Mouse (Mus musculus): ENCODE measurements at regions not wholly inside any gene's neighbourhood (a gene's known extent, or its start where the extent isn't known, plus 50 kb on each side); places are given as distances from the start of the nearest gene placed in this dataset.

DNA sequence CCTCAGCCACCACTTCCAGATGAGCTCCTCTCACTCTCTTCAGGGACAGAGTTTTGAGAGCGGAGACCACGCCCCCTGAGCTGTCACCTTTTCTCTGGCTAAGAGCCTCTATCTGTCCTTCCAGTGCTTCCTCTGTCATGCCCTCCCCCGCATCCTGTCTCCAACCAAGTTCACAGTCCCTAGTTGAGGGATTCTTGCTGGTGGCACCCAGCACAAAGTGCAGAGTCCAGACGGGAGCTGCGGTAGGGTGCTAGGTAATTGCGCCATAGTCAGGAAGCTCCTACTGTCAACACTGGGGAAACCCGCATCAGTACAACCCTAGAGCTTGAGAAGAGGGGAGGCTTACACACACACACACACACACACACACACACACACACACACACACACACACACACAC, 297.3 kb upstream of the 4930535I16Rik start:
- H3K36me3 ChIP-seq (ENCODE audit: control insufficient read depth, insufficient read depth, low read length): no peaks in the 10 kb centered on the region

DNA sequence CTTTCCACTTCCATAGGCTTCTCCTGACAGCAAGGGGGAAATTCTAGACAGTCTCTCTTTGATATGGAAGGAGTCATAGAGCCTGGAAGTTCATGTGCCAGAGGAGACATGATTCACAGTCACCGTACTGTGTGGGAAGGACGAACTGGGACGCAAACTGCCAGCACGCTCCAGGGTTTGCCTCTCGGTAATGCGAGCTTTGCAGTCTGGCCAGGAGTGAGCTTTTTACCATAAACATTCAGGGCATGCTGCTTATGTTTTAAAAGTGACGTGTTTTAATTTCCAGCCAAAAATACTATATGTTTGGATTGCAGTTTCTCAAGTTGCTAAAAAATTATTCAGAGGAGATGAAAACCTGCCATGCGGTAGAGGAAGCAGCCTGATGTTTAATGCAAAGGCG, 292.3 kb upstream of the 4930535I16Rik start:
- Histone ChIP-seq H3K27ac (ENCODE audit: low read depth) (no peak overlapping the region), H3K4me2 (ENCODE audit: low read length) (no peak overlapping the region), H3K36me3 (ENCODE audit: control insufficient read depth, insufficient read depth, low read length) (no peaks in the 10 kb centered on the region), H3K27me3 (replicated peaks; ENCODE audit: control insufficient read depth, insufficient read depth, low read length) (no peaks in the 10 kb centered on the region), H3K4me1 (replicated peaks; ENCODE audit: control insufficient read depth, insufficient read depth, low read length) (no peaks in the 10 kb centered on the region), H3K4me3 (ENCODE audit: low read depth, low read length) (no peak overlapping the region), H3K9me3 (ENCODE audit: control insufficient read depth, low read length) (no peaks in the 10 kb centered on the region), H3K9ac (ENCODE audit: low read length) (no peak overlapping the region)
- DNase-seq (ENCODE audit: low spot score) (no peak), ATAC-seq (replicated peaks; ENCODE audit: low FRiP score, low TSS enrichment, low read depth) (no peak)
- 42% methylated on average over 9 of the region's 9 CpGs for WGBS

More for the DNA sequence above, 297.3 kb upstream of the 4930535I16Rik start:
- no peak overlapping the region for H3K9ac ChIP-seq (ENCODE audit: low read length)
- ATAC-seq (replicated peaks; ENCODE audit: low FRiP score, low TSS enrichment, low read depth) (no peak), DNase-seq (ENCODE audit: low spot score) (no peak)
- WGBS: 74% methylated on average over 7 of the region's 7 CpGs
- no peak overlapping the region for H3K4me3 ChIP-seq (ENCODE audit: low read depth, low read length)
- no peaks in the 10 kb centered on the region for H3K27me3 ChIP-seq (replicated peaks; ENCODE audit: control insufficient read depth, insufficient read depth, low read length)
- H3K9me3 ChIP-seq (ENCODE audit: control insufficient read depth, low read length): no peaks in the 10 kb centered on the region
- 0 out of 2 replicates have a peak, but pooled peaks cover 8% of the 10 kb centered on the region for H3K4me1 ChIP-seq (replicated peaks; ENCODE audit: control insufficient read depth, insufficient read depth, low read length)
- H3K27ac ChIP-seq (ENCODE audit: low read depth): no peak overlapping the region
- H3K4me2 ChIP-seq (ENCODE audit: low read length): no peak overlapping the region

DNA sequence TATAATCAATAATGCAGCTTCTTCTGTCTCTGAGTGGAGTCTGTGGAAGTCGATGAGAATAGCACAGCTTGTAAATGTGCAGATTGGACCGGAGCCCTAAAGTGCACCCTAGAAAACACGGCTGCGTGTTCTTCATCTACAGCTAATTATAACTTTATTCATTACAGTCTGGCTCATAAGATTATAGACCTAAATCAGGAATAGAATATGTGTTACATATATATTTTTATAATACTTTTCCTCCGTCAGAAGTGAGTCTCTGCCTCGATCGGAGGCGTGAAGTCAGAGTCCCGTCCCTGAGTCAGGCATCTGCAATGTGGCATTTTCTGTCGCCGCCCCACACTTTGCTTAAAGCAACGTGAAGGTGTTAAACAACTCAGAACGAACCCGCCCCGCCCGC, 288.7 kb upstream of the 4930535I16Rik start:
- Histone ChIP-seq H3K4me2 (ENCODE audit: low read length) (no peak overlapping the region), H3K9me3 (ENCODE audit: control insufficient read depth, low read length) (no peaks in the 10 kb centered on the region), H3K9ac (ENCODE audit: low read length) (no peak overlapping the region), H3K27me3 (replicated peaks; ENCODE audit: control insufficient read depth, insufficient read depth, low read length) (no peaks in the 10 kb centered on the region), H3K27ac (ENCODE audit: low read depth) (no peak overlapping the region), H3K4me1 (replicated peaks; ENCODE audit: control insufficient read depth, insufficient read depth, low read length) (no peaks in the 10 kb centered on the region), H3K4me3 (ENCODE audit: low read depth, low read length) (no peak overlapping the region), H3K36me3 (ENCODE audit: control insufficient read depth, insufficient read depth, low read length) (no peaks in the 10 kb centered on the region)
- ATAC-seq (replicated peaks; ENCODE audit: low FRiP score, low TSS enrichment, low read depth): no peak
- no peak for DNase-seq (ENCODE audit: low spot score)
- 86% methylated on average over 16 of the region's 16 CpGs for WGBS

DNA sequence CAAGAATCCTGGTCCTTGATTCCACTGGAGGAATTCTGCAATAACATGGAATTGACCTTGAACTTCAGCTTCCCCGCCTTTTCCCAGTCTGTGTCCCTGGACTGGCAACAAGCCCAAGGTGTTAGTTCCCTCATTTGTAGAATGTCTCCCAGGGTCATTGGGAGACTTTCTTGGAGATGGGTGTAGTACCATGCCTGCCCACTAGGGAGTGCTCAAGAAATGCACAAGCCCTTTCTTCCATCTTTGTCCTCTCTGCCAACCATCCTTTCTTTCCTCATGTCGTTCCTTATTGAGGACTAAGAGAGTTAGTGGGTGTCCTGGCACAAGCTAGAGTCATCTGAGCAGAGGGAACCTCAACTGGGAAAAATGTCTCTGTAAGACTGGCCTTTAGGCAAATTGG, 285.9 kb upstream of the 4930535I16Rik start:
- no peaks in the 10 kb centered on the region for H3K4me1 ChIP-seq (replicated peaks; ENCODE audit: control insufficient read depth, insufficient read depth, low read length)

DNA sequence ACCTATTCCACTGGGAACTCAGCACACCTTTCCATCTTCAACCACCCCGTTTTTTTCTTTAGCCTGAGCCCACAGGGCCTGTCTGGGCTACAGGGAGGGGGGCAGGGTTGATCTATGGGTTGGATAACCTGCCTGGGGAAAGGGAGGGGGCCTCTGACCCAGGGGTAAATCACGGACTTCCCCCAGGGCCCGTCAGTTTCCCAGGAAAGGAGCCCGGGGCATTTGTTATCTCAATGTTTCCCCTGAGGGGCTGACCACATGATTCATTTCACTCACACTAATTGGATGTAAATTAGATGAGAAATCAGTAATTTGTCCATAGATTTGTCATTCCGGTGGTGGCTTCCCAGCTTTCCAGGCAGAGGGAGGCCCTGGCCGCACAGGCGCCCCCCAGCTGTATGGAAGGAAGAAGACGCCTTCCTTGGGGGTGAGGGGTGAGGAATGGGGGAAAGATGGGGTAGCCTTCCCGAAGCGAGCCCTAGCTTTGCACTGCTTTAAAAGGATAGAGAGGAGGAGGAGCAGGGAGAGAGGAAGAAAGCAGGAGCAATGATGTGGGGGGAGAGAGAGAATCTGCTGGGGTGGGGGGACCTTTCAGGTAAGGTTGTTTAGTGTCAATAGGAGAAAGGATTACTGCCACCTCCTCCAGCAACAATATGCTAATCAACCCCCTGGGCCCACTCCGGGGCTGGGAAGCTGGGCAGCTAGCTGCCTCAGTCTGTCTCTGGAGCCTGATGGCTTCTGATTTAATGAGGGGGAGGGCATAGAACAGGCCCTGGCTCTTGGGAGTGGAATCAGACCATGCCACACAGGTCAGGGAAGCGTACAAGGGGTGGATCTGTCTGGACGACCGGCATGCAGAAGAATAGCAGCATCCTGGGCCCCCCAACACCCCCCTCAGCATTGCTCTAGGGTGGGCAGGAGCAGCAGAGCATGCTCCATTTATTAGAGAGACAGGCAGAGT, 282.3 kb upstream of the 4930535I16Rik start:
- DNase-seq (ENCODE audit: low spot score): no peak
- no peak overlapping the region for H3K4me3 ChIP-seq (ENCODE audit: low read depth, low read length)
- H3K4me2 ChIP-seq (ENCODE audit: low read length): no peak overlapping the region
- 40% methylated on average over 14 of the region's 14 CpGs for WGBS
- H3K27ac ChIP-seq (ENCODE audit: low read depth): no peak overlapping the region
- no peak overlapping the region for H3K9ac ChIP-seq (ENCODE audit: low read length)
- H3K4me1 ChIP-seq (replicated peaks; ENCODE audit: control insufficient read depth, insufficient read depth, low read length): 0 out of 2 replicates have a peak, but pooled peaks cover 5% of the 10 kb centered on the region
- peaks cover 12% of the 10 kb centered on the region; the same call in 1 of the 2 replicates for H3K27me3 ChIP-seq (replicated peaks; ENCODE audit: control insufficient read depth, insufficient read depth, low read length)
- H3K9me3 ChIP-seq (ENCODE audit: control insufficient read depth, low read length): no peaks in the 10 kb centered on the region
- ATAC-seq (replicated peaks; ENCODE audit: low FRiP score, low TSS enrichment, low read depth): no peak
- H3K36me3 ChIP-seq (ENCODE audit: control insufficient read depth, insufficient read depth, low read length): no peaks in the 10 kb centered on the region

More for the DNA sequence above, 285.9 kb upstream of the 4930535I16Rik start:
- Histone ChIP-seq H3K27ac (ENCODE audit: low read depth) (no peak overlapping the region), H3K4me2 (ENCODE audit: low read length) (no peak overlapping the region), H3K9ac (ENCODE audit: low read length) (no peak overlapping the region), H3K27me3 (replicated peaks; ENCODE audit: control insufficient read depth, insufficient read depth, low read length) (peaks cover 9% of the 10 kb centered on the region; the same call in 1 of the 2 replicates), H3K36me3 (ENCODE audit: control insufficient read depth, insufficient read depth, low read length) (no peaks in the 10 kb centered on the region), H3K9me3 (ENCODE audit: control insufficient read depth, low read length) (no peaks in the 10 kb centered on the region), H3K4me3 (ENCODE audit: low read depth, low read length) (no peak overlapping the region)
- ATAC-seq (replicated peaks; ENCODE audit: low FRiP score, low TSS enrichment, low read depth) (no peak), DNase-seq (ENCODE audit: low spot score) (no peak)
- 78% methylated on average over 2 of the region's 2 CpGs for WGBS

DNA sequence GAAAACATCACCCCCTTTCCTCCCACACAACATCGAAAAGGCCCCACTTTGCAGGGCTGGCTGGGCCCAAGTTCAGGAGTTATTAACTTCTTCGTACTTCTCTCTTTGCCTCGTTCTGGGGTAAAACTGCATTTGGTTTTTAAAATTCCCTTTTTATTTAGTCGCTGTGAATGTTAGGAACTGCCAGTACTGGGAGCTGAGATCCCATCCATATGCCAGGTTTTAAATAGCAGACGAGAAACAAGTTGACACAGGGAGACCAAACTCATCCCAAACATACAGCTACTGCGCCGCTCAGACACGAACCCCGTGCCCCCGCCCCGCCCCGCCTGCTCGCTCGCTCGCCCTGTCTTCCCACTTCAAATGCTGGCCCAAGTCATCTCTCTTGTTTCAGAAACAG, 281.0 kb upstream of the 4930535I16Rik start:
- Histone ChIP-seq H3K9ac (ENCODE audit: low read length) (no peak overlapping the region), H3K4me2 (ENCODE audit: low read length) (no peak overlapping the region), H3K27me3 (replicated peaks; ENCODE audit: control insufficient read depth, insufficient read depth, low read length) (peaks cover 12% of the 10 kb centered on the region; the same call in 1 of the 2 replicates), H3K27ac (ENCODE audit: low read depth) (no peak overlapping the region), H3K36me3 (ENCODE audit: control insufficient read depth, insufficient read depth, low read length) (no peaks in the 10 kb centered on the region), H3K9me3 (ENCODE audit: control insufficient read depth, low read length) (no peaks in the 10 kb centered on the region), H3K4me3 (ENCODE audit: low read depth, low read length) (no peak overlapping the region), H3K4me1 (replicated peaks; ENCODE audit: control insufficient read depth, insufficient read depth, low read length) (0 out of 2 replicates have a peak, but pooled peaks cover 5% of the 10 kb centered on the region)
- no peak for DNase-seq (ENCODE audit: low spot score)
- WGBS: 43% methylated on average over 15 of the region's 15 CpGs
- ATAC-seq (replicated peaks; ENCODE audit: low FRiP score, low TSS enrichment, low read depth): no peak

DNA sequence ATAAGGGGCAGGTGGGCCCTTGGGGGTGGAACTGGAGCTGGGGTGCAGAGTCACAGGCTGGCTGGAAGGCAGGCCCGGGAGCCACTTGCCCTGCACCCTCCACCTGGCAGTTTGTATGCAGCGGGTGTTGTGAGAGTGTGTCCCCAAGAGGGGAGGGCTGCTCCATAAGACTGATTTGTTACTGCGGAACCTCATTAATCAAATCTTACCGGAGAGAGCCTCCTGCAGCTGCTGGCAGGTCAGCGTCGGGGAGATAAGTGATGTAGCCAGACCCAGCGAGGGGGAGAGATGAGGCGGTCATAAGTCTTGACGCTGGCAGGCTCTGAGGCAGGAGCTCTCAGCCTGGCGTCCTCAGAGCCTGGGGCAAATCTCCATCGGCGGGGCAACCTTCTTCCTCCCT, 278.9 kb upstream of the 4930535I16Rik start:
- Histone ChIP-seq H3K9me3 (ENCODE audit: control insufficient read depth, low read length) (no peaks in the 10 kb centered on the region), H3K9ac (ENCODE audit: low read length) (no peak overlapping the region), H3K27me3 (replicated peaks; ENCODE audit: control insufficient read depth, insufficient read depth, low read length) (peaks cover 12% of the 10 kb centered on the region; the same call in 1 of the 2 replicates), H3K4me2 (ENCODE audit: low read length) (no peak overlapping the region), H3K36me3 (ENCODE audit: control insufficient read depth, insufficient read depth, low read length) (no peaks in the 10 kb centered on the region), H3K4me1 (replicated peaks; ENCODE audit: control insufficient read depth, insufficient read depth, low read length) (0 out of 2 replicates have a peak, but pooled peaks cover 5% of the 10 kb centered on the region), H3K4me3 (ENCODE audit: low read depth, low read length) (no peak overlapping the region), H3K27ac (ENCODE audit: low read depth) (no peak overlapping the region)
- 12% methylated on average over 12 of the region's 12 CpGs for WGBS
- no peak; the same call in 1 of the 2 replicates for ATAC-seq (replicated peaks; ENCODE audit: low FRiP score, low TSS enrichment, low read depth)
- no peak for DNase-seq (ENCODE audit: low spot score)

DNA sequence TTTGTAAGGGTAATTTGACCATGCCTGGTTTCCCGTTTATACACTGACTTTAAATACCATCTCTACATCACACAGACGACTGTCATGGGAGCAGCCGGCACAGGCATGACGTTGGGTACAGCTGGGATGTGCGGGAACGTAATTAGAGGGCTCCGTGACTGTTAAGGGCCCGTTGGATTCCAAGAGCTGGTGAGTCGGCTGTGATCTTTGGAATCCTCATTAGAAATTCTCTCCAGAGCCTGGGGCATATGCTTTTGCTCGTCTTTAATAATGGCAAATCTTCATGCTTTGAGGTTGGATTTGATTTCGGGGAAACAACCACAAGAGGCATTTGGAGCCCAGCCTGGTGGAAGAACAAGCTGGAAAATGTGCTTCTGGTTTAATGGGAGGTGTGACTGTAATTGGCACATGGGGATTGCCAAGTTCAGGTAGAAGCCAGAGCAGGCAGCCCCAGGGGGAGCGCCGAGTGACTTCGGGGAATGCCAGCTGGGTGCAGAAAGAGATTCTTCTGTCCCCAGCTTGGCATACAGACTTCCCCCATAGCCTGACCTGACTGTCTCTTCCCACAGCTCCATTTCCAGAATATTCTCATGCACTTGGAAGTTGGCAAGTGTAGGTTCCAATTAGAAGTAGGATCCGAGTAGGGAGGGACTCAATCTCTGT, 275.4 kb upstream of the 4930535I16Rik start:
- peaks cover 16% of the 10 kb centered on the region for H3K27me3 ChIP-seq (replicated peaks; ENCODE audit: control insufficient read depth, insufficient read depth, low read length)
- H3K36me3 ChIP-seq (ENCODE audit: control insufficient read depth, insufficient read depth, low read length): no peaks in the 10 kb centered on the region
- DNase-seq (ENCODE audit: low spot score) (no peak), ATAC-seq (replicated peaks; ENCODE audit: low FRiP score, low TSS enrichment, low read depth) (no peak)
- H3K9ac ChIP-seq (ENCODE audit: low read length): no peak overlapping the region
- 0 out of 2 replicates have a peak, but pooled peaks cover 5% of the 10 kb centered on the region for H3K4me1 ChIP-seq (replicated peaks; ENCODE audit: control insufficient read depth, insufficient read depth, low read length)
- no peak overlapping the region for H3K27ac ChIP-seq (ENCODE audit: low read depth)
- no peak overlapping the region for H3K4me3 ChIP-seq (ENCODE audit: low read depth, low read length)
- 81% methylated on average over 15 of the region's 15 CpGs for WGBS
- no peak overlapping the region for H3K4me2 ChIP-seq (ENCODE audit: low read length)
- no peaks in the 10 kb centered on the region for H3K9me3 ChIP-seq (ENCODE audit: control insufficient read depth, low read length)

Measured in intestine, embryonic 14.5 days (tissue).